Mouse (Mus musculus): Measurements from ENCODE around the gene Cercam. TPM values are rescaled to one million over a fixed set of nuclear protein-coding genes. Genes with fewer than 3 reads are reported as not detected.
A peak's percentile ranks its signal among the peaks of the same experiment; 100 is the strongest.

Gene Cercam
- total and polyA plus RNA-seq, 2 experiments from 2014 or later: 7.9 to 11.7 TPM

DNA sequence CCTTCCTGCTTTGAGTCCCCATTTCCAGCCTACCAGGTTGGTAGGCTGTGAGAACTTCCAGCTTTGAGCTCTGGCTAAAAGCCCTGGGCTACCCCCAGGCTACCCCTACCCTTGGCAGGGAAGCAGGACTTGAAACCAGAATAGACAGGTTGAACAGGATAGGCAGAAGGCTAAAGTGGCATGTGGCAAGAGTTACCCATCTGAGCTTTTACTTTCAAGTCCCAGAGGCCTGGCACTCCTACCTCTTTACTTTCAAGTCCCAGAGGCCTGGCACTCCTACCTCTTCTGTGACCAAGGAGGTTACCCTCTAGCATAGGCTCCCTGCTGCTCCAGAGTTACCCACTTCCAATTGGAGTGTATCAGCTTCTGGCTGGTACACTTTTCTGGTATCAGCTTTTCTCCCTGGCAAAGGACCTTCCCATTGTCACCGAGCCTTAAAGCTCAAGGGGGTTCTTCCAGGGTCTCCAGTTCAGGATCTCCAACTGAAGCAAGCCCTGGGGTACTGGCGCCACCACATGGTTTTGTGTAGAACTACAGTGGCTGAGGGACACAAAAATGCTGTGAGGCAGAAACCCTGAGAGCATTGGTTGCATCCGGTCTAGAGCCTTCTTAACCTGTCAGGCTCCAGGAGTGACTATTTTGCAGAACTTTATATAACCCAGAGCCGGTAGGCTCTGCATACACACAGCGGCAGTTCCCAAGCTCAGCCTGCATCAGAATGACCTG, 10.1 kb upstream of the Cercam start:
- ATAC-seq (ENCODE audit: insufficient read depth, low read depth) (no peak), DNase-seq (ENCODE audit: low spot score) (peak; percentile 30)
- Histone ChIP-seq H3K36me3 (replicated peaks; ENCODE audit: control insufficient read depth, insufficient read depth, low read length) (no peaks in the 10 kb centered on the region), H3K27ac (ENCODE audit: low read depth) (no peak overlapping the region), H3K9ac (replicated peaks; ENCODE audit: low read depth, low read length) (no peak overlapping the region), H3K9me3 (replicated peaks; ENCODE audit: control insufficient read depth, low read length) (no peaks in the 10 kb centered on the region), H3K4me3 (ENCODE audit: low read depth, low read length) (no peak overlapping the region), H3K4me1 (ENCODE audit: control insufficient read depth, insufficient read depth) (no peaks in the 10 kb centered on the region), H3K4me2 (ENCODE audit: low read depth, low read length) (no peak overlapping the region), H3K27me3 (ENCODE audit: control insufficient read depth, insufficient read depth, low read length) (no peaks in the 10 kb centered on the region)
- 7% methylated on average over 5 of the region's 5 CpGs for WGBS
- no peak for TF ChIP-seq EP300 (IDR thresholded peaks at IDR 0.05; ENCODE audit: low read depth)
- peak; percentile 60 for TF ChIP-seq CTCF (IDR thresholded peaks at IDR 0.05; ENCODE audit: low read depth)

DNA sequence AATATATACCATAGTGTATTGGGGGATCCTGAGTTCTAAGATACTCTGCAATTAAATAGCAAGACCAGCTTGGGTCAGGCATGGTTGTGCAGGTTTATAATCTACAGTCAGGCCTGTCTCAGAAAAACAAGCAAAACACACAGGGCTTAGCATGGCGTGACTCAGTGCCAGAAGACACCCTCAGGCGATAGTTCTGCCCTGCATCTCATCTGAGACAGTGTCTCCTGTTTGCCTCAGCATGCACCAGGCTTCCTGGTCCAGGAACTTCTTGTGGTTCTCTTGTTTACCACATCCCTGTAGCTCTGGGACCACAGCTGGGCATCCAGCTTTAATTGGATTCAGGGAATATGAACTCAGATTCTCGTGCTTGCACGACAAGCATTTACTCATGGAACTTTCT, 3.8 kb upstream of the Cercam start:
- H3K36me3 ChIP-seq (replicated peaks; ENCODE audit: control insufficient read depth, insufficient read depth, low read length): no peaks in the 10 kb centered on the region
- no peak for TF ChIP-seq CTCF (IDR thresholded peaks at IDR 0.05; ENCODE audit: low read depth)
- TF ChIP-seq EP300 (IDR thresholded peaks at IDR 0.05; ENCODE audit: low read depth): no peak
- H3K9me3 ChIP-seq (replicated peaks; ENCODE audit: control insufficient read depth, low read length): no peaks in the 10 kb centered on the region
- H3K9ac ChIP-seq (replicated peaks; ENCODE audit: low read depth, low read length): no peak overlapping the region
- H3K27ac ChIP-seq (ENCODE audit: low read depth): no peak overlapping the region
- no peak overlapping the region for H3K4me3 ChIP-seq (ENCODE audit: low read depth, low read length)
- H3K27me3 ChIP-seq (ENCODE audit: control insufficient read depth, insufficient read depth, low read length): no peaks in the 10 kb centered on the region
- ATAC-seq (ENCODE audit: insufficient read depth, low read depth): no peak
- 70% methylated on average over 4 of the region's 4 CpGs for WGBS
- no peak for DNase-seq (ENCODE audit: low spot score)
- peaks cover 5% of the 10 kb centered on the region; the same call in 1 of the 2 replicates for H3K4me1 ChIP-seq (ENCODE audit: control insufficient read depth, insufficient read depth)
- H3K4me2 ChIP-seq (ENCODE audit: low read depth, low read length): no peak overlapping the region

DNA sequence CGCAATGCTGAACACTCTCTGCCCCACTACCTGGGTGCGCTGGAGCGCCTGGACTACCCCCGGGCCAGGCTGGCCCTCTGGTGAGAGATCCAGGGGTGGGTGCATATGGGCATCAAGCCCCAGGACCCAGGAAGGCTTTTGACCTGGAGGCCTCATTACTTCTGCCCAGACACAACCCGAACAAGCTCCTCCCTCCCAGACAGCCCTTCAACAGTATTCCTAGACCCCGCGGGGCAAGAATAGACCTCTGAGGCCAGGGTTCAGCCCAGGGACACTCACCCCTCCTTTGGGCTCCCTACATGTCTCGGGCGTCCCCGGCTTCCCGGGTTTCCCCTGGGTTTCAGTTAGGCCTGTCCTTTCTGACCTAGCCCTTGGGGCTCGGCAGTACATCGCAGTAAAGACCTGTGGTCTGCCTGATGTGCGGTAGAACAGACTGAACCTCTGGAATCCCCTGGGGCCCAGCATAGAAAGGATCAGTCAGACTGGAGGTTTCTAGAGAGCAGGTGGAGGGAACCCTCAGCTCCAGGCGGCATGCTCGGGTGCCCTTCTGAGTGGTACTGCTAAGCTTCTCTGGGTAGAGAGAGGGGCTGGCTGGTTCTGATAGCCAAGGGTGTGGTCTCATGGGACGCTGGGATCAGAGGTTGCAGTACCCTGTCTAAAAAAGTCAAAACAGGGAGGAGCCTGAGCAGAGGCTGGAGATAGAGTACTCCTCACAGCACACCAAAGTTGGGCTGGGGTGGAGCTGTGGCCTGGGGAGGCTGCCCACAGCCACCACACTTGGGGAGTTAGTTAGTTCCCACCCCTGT, 885 bp downstream of the Cercam start:
- H3K36me3 ChIP-seq (replicated peaks; ENCODE audit: control insufficient read depth, insufficient read depth, low read length): no peaks in the 10 kb centered on the region
- peak overlapping the region; percentile 49 for H3K4me3 ChIP-seq (ENCODE audit: low read depth, low read length)
- H3K9ac ChIP-seq (replicated peaks; ENCODE audit: low read depth, low read length): peak overlapping the region; percentile 34; the same call in 1 of the 2 replicates
- 10% methylated on average over 17 of the region's 17 CpGs for WGBS
- no peaks in the 10 kb centered on the region for H3K27me3 ChIP-seq (ENCODE audit: control insufficient read depth, insufficient read depth, low read length)
- no peaks in the 10 kb centered on the region for H3K9me3 ChIP-seq (replicated peaks; ENCODE audit: control insufficient read depth, low read length)
- ATAC-seq (ENCODE audit: insufficient read depth, low read depth) (peak; percentile 36), DNase-seq (ENCODE audit: low spot score) (peak; percentile 25)
- TF ChIP-seq EP300 (IDR thresholded peaks at IDR 0.05; ENCODE audit: low read depth) (no peak), CTCF (IDR thresholded peaks at IDR 0.05; ENCODE audit: low read depth) (no peak)
- H3K4me1 ChIP-seq (ENCODE audit: control insufficient read depth, insufficient read depth): peaks cover 5% of the 10 kb centered on the region; the same call in 1 of the 2 replicates
- peak overlapping the region; percentile 60 for H3K27ac ChIP-seq (ENCODE audit: low read depth)
- peak overlapping the region; percentile 73 for H3K4me2 ChIP-seq (ENCODE audit: low read depth, low read length)

DNA sequence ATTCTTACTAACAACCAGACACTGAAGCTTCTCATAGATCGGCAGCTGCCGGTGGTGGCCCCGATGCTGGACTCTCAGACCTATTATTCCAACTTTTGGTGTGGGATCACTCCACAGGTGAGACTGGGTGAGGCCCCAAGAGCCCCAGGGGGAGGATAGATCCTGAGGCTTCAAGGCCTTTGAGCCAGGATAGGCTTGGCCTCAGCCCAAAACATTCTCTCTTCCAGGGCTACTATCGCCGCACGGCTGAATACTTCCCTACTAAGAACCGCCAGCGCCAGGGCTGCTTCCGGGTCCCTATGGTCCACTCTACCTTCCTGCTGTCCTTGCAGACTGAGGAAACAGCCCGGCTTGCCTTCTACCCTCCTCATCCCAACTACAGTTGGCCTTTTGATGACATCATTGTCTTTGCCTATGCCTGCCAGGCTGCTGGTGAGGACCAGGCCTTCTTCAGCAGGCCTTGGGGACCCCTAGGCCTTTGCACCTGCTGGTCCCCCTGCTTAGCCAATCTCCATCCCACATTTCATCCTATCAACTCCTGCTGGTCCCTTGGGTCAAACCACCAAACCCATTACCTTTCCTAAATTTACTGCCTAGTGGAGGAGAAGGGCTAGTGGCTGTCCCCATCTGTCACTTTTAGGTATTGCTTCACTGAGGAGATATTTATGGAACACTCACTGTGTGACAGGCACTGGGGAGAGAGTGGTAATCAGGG, 3.8 kb downstream of the Cercam start:
- Histone ChIP-seq H3K4me2 (ENCODE audit: low read depth, low read length) (no peak overlapping the region), H3K27me3 (ENCODE audit: control insufficient read depth, insufficient read depth, low read length) (no peaks in the 10 kb centered on the region), H3K4me3 (ENCODE audit: low read depth, low read length) (no peak overlapping the region), H3K9me3 (replicated peaks; ENCODE audit: control insufficient read depth, low read length) (no peaks in the 10 kb centered on the region), H3K4me1 (ENCODE audit: control insufficient read depth, insufficient read depth) (peaks cover 5% of the 10 kb centered on the region; the same call in 1 of the 2 replicates), H3K36me3 (replicated peaks; ENCODE audit: control insufficient read depth, insufficient read depth, low read length) (peaks cover 7% of the 10 kb centered on the region; the same call in 1 of the 2 replicates), H3K9ac (replicated peaks; ENCODE audit: low read depth, low read length) (no peak overlapping the region), H3K27ac (ENCODE audit: low read depth) (no peak overlapping the region)
- no peak for ATAC-seq (ENCODE audit: insufficient read depth, low read depth)
- no peak for DNase-seq (ENCODE audit: low spot score)
- 74% methylated on average over 10 of the region's 10 CpGs for WGBS
- TF ChIP-seq CTCF (IDR thresholded peaks at IDR 0.05; ENCODE audit: low read depth): no peak
- no peak for TF ChIP-seq EP300 (IDR thresholded peaks at IDR 0.05; ENCODE audit: low read depth)

DNA sequence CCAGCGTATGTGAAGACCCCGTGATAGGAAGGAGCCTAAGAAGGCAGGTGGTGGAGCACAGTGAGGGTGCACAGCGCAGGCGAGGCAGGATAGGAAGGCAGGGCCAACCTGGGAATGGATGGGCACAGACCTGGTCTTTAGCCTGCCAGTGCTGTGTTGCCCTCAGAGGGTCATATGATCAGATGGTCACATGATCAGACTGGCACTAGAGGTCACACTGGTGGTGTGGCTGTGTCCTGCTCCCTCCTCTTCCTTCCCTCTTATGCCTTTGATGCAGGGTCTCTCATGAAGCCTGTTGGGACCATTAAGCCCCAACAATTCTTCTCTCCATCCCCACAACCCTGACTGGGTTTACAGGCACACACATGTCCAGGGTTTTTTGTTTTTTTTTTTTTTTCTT, 4.8 kb downstream of the Cercam start:
- TF ChIP-seq EP300 (IDR thresholded peaks at IDR 0.05; ENCODE audit: low read depth): no peak
- TF ChIP-seq CTCF (IDR thresholded peaks at IDR 0.05; ENCODE audit: low read depth): no peak
- Histone ChIP-seq H3K36me3 (replicated peaks; ENCODE audit: control insufficient read depth, insufficient read depth, low read length) (peaks cover 7% of the 10 kb centered on the region; the same call in 1 of the 2 replicates), H3K27ac (ENCODE audit: low read depth) (no peak overlapping the region), H3K4me1 (ENCODE audit: control insufficient read depth, insufficient read depth) (peaks cover 5% of the 10 kb centered on the region; the same call in 1 of the 2 replicates), H3K9ac (replicated peaks; ENCODE audit: low read depth, low read length) (no peak overlapping the region), H3K9me3 (replicated peaks; ENCODE audit: control insufficient read depth, low read length) (no peaks in the 10 kb centered on the region), H3K27me3 (ENCODE audit: control insufficient read depth, insufficient read depth, low read length) (no peaks in the 10 kb centered on the region), H3K4me3 (ENCODE audit: low read depth, low read length) (no peak overlapping the region), H3K4me2 (ENCODE audit: low read depth, low read length) (no peak overlapping the region)
- DNase-seq (ENCODE audit: low spot score) (no peak), ATAC-seq (ENCODE audit: insufficient read depth, low read depth) (no peak)
- 87% methylated on average over 4 of the region's 4 CpGs for WGBS

All from heart, postnatal 0 days (tissue).